Mouse (Mus musculus) effector memory CD4-positive, alpha-beta T cell, adult 5 months (primary cell): ENCODE data around the gene Fgfbp1. TPM values are rescaled to one million over a fixed set of nuclear protein-coding genes. Genes with fewer than 3 reads are reported as not detected.

Experiments
- polyA plus RNA-seq: library from polyadenylated mRNA; unstranded; fragments of 100-300 nt; shearing (Covaris generic); gene quantifications from one replicate; pipeline ENCODE4 v1.2.1, GENCODE M21; 2017

Gene Fgfbp1
- polyA plus RNA-seq: not detected

DNA sequence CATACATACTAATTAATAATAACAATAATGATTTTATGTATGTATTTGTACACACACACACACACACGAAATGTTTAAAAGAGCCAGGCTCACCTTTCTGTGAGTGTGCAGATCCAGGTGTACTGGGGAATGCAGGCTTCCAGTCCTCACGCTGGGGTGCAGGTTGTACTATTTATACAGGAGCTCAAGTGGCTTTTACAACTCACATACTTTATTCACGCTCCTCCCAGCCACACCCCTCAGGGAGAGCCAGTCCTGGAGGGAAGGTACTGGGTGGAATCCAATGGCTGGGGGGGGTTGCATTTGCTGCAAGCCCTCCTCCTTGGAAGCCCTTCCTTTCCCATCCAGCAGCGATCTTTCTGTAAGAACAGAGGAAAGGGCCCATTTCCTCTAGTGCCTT is at the start of gene Fgfbp1:
TSS of gene Fgfbp1 (minus strand) at position 160 of the 400 bp plus-strand sequence.

Other genes with a start within 250 kb of the Fgfbp1 start
- 0.35 TPM for gene Bst1, start 162.9 kb downstream of the Fgfbp1 start, polyA plus RNA-seq
- gene Fbxl5, start 160.1 kb downstream of the Fgfbp1 start, polyA plus RNA-seq: 68.1 TPM
- 6.9 TPM for gene Cd38, start 113.2 kb downstream of the Fgfbp1 start, polyA plus RNA-seq
- gene Gm7879, start 68.6 kb downstream of the Fgfbp1 start, polyA plus RNA-seq: not detected
- 0.39 TPM for gene Prom1, start 120.3 kb upstream of the Fgfbp1 start, polyA plus RNA-seq
- gene Tapt1, start 244.8 kb upstream of the Fgfbp1 start, polyA plus RNA-seq: 105 TPM